Mouse (Mus musculus): ENCODE results near the gene Tpst2. TPM values are rescaled to one million over a fixed set of nuclear protein-coding genes. Genes with fewer than 3 reads are reported as not detected.

Tpst2 gene
- total and polyA plus RNA-seq, 3 experiments, result 32.9 to 156 (median 55.7) TPM

DNA sequence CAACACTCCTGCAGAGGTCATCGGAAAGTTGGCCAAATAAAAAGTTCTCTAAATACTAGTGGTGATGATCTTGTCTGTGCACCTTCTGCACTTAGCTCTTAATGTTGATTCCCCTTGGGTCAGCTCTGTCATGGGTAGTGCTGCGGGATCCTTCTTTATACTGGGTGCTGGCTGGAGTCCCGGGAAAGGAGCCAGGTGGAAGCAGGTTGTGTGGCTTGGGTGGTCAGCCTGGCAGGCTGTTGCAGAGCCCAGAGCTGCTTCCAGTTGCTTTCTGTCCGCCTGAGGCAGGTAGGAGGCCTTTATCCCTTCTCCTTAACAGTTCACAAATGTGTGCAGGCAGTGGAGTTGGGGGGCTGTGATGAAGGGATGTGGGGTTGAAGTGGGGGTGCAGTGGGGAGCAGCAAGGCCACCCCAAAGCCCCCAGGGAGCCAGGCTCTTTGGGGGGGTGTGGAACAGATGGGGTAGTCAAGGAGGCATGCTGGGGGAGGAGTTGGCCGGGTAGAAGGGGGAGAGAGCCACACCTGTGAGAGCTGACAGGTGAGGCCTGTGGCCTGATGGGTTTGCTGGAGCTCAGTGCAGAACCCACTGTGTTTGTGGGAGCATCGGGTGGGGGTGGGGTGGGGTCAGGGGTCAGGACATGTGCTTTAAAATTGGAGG is 5.8 kb downstream of the Tpst2 start:
- Histone ChIP-seq H3K9me3 (replicated peaks) (no peaks in the 10 kb centered on the region), H3K27me3 (ENCODE audit: insufficient read depth, low read length) (no peaks in the 10 kb centered on the region), H3K4me3 (ENCODE audit: low read depth, low read length) (no peak overlapping the region; the same call in 1 of the 2 replicates), H3K4me1 (ENCODE audit: insufficient read depth, low read depth, low read length) (peaks cover 100% of the 10 kb centered on the region), H3K36me3 (replicated peaks) (peaks cover 85% of the 10 kb centered on the region)
- no peak for ATAC-seq (ENCODE audit: extremely low read depth, insufficient number of reproducible peaks, low FRiP score, poor library complexity, severe bottlenecking)
- DNase-seq (ENCODE audit: low spot score), result no peak
- TF ChIP-seq TAL1 (conservative IDR thresholded peaks at IDR 0.05; ENCODE audit: low read depth, low read length) (no peak), GATA1 (IDR thresholded peaks at IDR 0.05; ENCODE audit: borderline replicate concordance, low read length) (no peak), CTCF (IDR thresholded peaks at IDR 0.05; ENCODE audit: low read depth, low read length) (no peak), POLR2AphosphoS5 (IDR thresholded peaks at IDR 0.05; ENCODE audit: insufficient replicate concordance, low read depth, low read length) (no peak), GATA2 (IDR thresholded peaks at IDR 0.05; ENCODE audit: borderline replicate concordance, low read depth, low read length) (no peak)

DNA sequence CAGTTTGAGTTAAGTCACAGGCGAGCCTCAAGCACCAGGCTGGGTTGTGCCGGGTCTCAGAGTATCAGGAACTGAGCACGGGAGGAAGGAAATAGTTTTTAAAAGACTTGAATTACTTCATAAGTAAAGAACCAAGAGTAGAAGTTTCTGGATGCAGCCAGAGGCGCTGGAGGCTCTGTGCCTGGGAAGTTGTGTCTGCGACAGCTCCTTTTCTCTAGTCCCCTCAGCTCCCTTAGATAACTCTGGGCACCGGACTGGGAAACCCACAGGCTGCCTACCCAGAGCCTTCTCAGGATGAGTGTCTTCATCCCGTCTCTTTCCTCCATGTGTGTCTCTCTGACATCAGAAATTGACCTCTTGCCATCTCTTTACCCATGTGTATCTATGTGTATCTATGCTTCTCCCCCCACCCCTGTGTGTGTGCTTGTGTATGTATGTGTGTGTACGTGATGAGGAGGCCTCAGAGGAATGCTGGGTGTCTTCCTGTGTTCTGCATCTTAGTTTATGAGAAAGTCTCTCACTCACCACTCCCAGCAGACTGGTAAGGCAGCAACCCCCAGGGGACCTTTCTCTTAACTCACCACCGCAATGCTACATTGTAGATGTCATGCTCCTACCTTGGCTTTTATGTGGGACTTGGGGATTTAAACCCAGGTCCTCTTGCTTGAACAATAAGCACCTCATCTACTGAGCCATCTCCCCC is 6.4 kb downstream of the Tpst2 start:
- Histone ChIP-seq H3K4me3 (ENCODE audit: low read depth, low read length) (no peak overlapping the region; the same call in 1 of the 2 replicates), H3K9me3 (replicated peaks) (no peaks in the 10 kb centered on the region), H3K27me3 (ENCODE audit: insufficient read depth, low read length) (no peaks in the 10 kb centered on the region), H3K36me3 (replicated peaks) (peaks cover 88% of the 10 kb centered on the region), H3K4me1 (ENCODE audit: insufficient read depth, low read depth, low read length) (peaks cover 100% of the 10 kb centered on the region)
- ATAC-seq (ENCODE audit: extremely low read depth, insufficient number of reproducible peaks, low FRiP score, poor library complexity, severe bottlenecking), result no peak
- TF ChIP-seq GATA1 (IDR thresholded peaks at IDR 0.05; ENCODE audit: borderline replicate concordance, low read length) (no peak), TAL1 (conservative IDR thresholded peaks at IDR 0.05; ENCODE audit: low read depth, low read length) (no peak), POLR2AphosphoS5 (IDR thresholded peaks at IDR 0.05; ENCODE audit: insufficient replicate concordance, low read depth, low read length) (no peak), GATA2 (IDR thresholded peaks at IDR 0.05; ENCODE audit: borderline replicate concordance, low read depth, low read length) (no peak), CTCF (IDR thresholded peaks at IDR 0.05; ENCODE audit: low read depth, low read length) (no peak)
- no peak for DNase-seq (ENCODE audit: low spot score)

DNA sequence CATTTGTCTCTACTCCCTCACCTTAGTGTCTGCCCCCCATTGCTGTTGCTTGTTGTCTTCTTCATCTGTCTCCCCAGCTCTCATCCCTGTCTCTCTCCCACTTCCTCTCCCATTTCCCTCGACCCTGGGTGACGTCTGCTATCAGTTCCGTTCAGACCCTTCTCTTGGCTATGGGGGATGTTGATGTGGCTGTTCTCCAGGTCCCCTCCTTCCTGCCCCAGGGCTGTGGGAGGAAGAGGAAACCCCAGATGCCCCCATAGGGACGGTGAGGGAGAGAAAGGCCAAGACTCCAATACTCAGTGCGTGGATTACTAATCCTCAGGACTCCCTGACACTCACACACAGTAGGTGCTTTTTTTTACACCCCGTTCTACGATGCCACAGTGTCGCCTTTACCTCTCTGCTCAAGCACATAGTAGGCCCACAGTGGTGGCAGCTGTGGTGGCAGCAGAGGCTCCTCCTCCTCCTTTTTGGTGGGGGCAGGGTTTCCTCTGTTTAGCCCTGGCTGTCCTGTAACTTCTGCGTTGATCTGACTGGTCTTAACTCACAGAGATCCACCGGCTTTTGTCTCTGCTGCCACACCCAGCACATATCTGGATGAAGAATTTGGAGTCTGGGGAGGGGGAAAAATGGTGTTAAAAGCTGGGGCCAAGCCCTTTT is 7.2 kb downstream of the Tpst2 start:
- no peaks in the 10 kb centered on the region for H3K9me3 ChIP-seq (replicated peaks)
- ATAC-seq (ENCODE audit: extremely low read depth, insufficient number of reproducible peaks, low FRiP score, poor library complexity, severe bottlenecking) (no peak), DNase-seq (ENCODE audit: low spot score) (no peak)
- H3K4me1 ChIP-seq (ENCODE audit: insufficient read depth, low read depth, low read length), result peaks cover 100% of the 10 kb centered on the region
- no peak for TF ChIP-seq GATA2 (IDR thresholded peaks at IDR 0.05; ENCODE audit: borderline replicate concordance, low read depth, low read length)
- H3K4me3 ChIP-seq (ENCODE audit: low read depth, low read length), result peak overlapping the region; percentile 31; the same call in 1 of the 2 replicates
- H3K36me3 ChIP-seq (replicated peaks), result peaks cover 88% of the 10 kb centered on the region
- H3K27me3 ChIP-seq (ENCODE audit: insufficient read depth, low read length), result no peaks in the 10 kb centered on the region

DNA sequence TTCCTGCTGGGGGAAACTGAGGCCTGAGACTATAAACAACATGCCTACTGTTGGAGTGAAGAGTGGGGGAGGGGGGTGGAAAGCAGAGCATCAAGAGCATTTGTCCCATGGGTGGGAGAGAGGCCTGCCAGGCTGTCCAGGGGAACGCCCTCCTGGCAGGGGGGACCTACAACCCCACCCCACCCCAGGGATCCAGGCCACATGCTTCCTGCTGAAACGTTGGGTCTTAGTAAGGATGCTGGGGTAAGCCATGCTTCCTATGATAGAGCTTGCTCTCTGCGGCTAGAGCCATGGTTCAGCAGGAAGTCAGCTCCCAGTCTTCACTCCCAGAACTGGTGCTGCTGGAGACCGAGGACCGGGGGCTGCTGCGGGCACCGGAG is 7.7 kb downstream of the Tpst2 start:
- H3K27me3 ChIP-seq (ENCODE audit: insufficient read depth, low read length), result no peaks in the 10 kb centered on the region
- peaks cover 85% of the 10 kb centered on the region for H3K36me3 ChIP-seq (replicated peaks)
- H3K4me3 ChIP-seq (ENCODE audit: low read depth, low read length), result peak overlapping the region; percentile 31; the same call in 1 of the 2 replicates
- no peaks in the 10 kb centered on the region for H3K9me3 ChIP-seq (replicated peaks)
- peaks cover 100% of the 10 kb centered on the region for H3K4me1 ChIP-seq (ENCODE audit: insufficient read depth, low read depth, low read length)
- ATAC-seq (ENCODE audit: extremely low read depth, insufficient number of reproducible peaks, low FRiP score, poor library complexity, severe bottlenecking), result no peak
- no peak for DNase-seq (ENCODE audit: low spot score)
- TF ChIP-seq CTCF (IDR thresholded peaks at IDR 0.05; ENCODE audit: low read depth, low read length) (no peak), TAL1 (conservative IDR thresholded peaks at IDR 0.05; ENCODE audit: low read depth, low read length) (no peak), POLR2AphosphoS5 (IDR thresholded peaks at IDR 0.05; ENCODE audit: insufficient replicate concordance, low read depth, low read length) (no peak), GATA2 (IDR thresholded peaks at IDR 0.05; ENCODE audit: borderline replicate concordance, low read depth, low read length) (no peak), GATA1 (IDR thresholded peaks at IDR 0.05; ENCODE audit: borderline replicate concordance, low read length) (no peak)

DNA sequence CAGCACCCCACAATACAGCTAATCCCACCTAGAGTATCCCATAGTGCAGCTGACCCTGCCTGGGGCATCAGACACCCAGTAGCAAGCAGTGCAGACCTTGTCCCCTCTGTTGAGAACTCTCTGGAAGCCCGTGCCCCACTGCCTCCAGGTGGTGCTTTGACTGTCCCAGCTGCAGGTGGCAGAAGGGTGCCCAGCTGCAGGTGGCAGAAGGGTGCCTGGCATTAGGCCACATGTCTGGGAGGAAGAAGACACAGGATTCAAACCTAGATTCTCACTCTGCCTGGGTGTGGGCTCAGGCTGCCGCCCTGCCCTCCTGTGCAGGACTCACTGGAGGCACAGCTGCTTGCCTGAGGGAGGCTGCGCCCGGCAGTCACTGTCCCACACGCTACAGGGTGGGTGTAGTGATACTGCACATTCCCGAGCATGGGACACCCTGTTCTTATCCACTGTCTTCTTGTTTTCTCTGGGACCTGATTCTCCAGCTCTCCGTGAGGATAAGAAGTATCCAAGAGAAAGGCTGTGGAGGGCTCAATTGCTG is 9.1 kb downstream of the Tpst2 start:
- no peak for DNase-seq (ENCODE audit: low spot score)
- Histone ChIP-seq H3K36me3 (replicated peaks) (peaks cover 84% of the 10 kb centered on the region), H3K27me3 (ENCODE audit: insufficient read depth, low read length) (no peaks in the 10 kb centered on the region), H3K4me1 (ENCODE audit: insufficient read depth, low read depth, low read length) (peaks cover 98% of the 10 kb centered on the region), H3K4me3 (ENCODE audit: low read depth, low read length) (peak overlapping the region; percentile 28; the same call in 1 of the 2 replicates), H3K9me3 (replicated peaks) (no peaks in the 10 kb centered on the region)
- ATAC-seq (ENCODE audit: extremely low read depth, insufficient number of reproducible peaks, low FRiP score, poor library complexity, severe bottlenecking), result no peak
- TF ChIP-seq GATA2 (IDR thresholded peaks at IDR 0.05; ENCODE audit: borderline replicate concordance, low read depth, low read length), result no peak
- TF ChIP-seq POLR2AphosphoS5 (IDR thresholded peaks at IDR 0.05; ENCODE audit: insufficient replicate concordance, low read depth, low read length), result no peak
- no peak for TF ChIP-seq GATA1 (IDR thresholded peaks at IDR 0.05; ENCODE audit: borderline replicate concordance, low read length)
- no peak for TF ChIP-seq TAL1 (conservative IDR thresholded peaks at IDR 0.05; ENCODE audit: low read depth, low read length)
- TF ChIP-seq CTCF (IDR thresholded peaks at IDR 0.05; ENCODE audit: low read depth, low read length), result no peak

DNA sequence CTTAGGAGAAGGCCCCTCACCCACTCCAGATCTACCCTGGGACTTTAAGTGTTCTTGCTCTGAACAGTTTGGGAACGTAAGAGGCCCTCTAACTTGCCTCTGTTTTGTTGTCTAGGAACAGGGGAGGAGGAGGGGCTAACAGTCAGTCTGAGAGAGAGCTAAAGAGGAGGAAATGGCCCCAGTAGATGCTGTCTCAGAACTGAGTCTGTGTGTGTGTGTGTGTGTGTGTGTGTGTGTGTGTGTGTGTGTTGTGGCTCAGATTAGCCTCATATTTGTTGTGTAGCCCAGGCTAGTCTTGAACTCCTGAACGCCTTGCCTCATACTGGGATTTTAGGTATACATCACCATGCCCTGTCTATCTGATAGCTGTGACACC is 10.1 kb downstream of the Tpst2 start:
- peaks cover 98% of the 10 kb centered on the region for H3K4me1 ChIP-seq (ENCODE audit: insufficient read depth, low read depth, low read length)
- H3K9me3 ChIP-seq (replicated peaks), result no peaks in the 10 kb centered on the region
- TF ChIP-seq TAL1 (conservative IDR thresholded peaks at IDR 0.05; ENCODE audit: low read depth, low read length) (no peak), POLR2AphosphoS5 (IDR thresholded peaks at IDR 0.05; ENCODE audit: insufficient replicate concordance, low read depth, low read length) (no peak), GATA1 (IDR thresholded peaks at IDR 0.05; ENCODE audit: borderline replicate concordance, low read length) (no peak), GATA2 (IDR thresholded peaks at IDR 0.05; ENCODE audit: borderline replicate concordance, low read depth, low read length) (no peak), CTCF (IDR thresholded peaks at IDR 0.05; ENCODE audit: low read depth, low read length) (no peak)
- H3K4me3 ChIP-seq (ENCODE audit: low read depth, low read length), result peak overlapping the region; percentile 43; the same call in 1 of the 2 replicates
- ATAC-seq (ENCODE audit: extremely low read depth, insufficient number of reproducible peaks, low FRiP score, poor library complexity, severe bottlenecking) (peak; percentile 47), DNase-seq (ENCODE audit: low spot score) (peak; percentile 57)
- H3K27me3 ChIP-seq (ENCODE audit: insufficient read depth, low read length), result no peaks in the 10 kb centered on the region
- peaks cover 84% of the 10 kb centered on the region for H3K36me3 ChIP-seq (replicated peaks)

All from G1E (cell line).